Comparison of ENCODE assay signal across 8 mouse cellular contexts in genomic region chr17:83862134-83862881, GRCm38 (mm10). TPM values are rescaled to one million over a fixed set of nuclear protein-coding genes. Genes with fewer than 3 reads are reported as not detected.
DNase-seq lines count a peak whose midpoint lies in the region; ATAC-seq and TF ChIP-seq lines count a peak whose summit lies in the region.

No protein-coding gene starts in this region.

- no peak for TF ChIP-seq CTCF in C2C12 (IDR thresholded peaks at IDR 0.05; ENCODE audit: control insufficient read depth, insufficient read depth, insufficient read length)
- TF ChIP-seq CTCF in lung, embryonic 14.5 days (IDR thresholded peaks at IDR 0.05; ENCODE audit: low read depth) = no peak

- peak; percentile 58 to 63 for DNase-seq in adrenal gland, adult 18-20 months (ENCODE audit: low spot score in 2 of 2)
- DNase-seq in embryonic facial prominence, embryonic 14.5 days (ENCODE audit: low spot score) = peak; percentile 79
- DNase-seq in kidney, postnatal 25 days = peak; percentile 66 to 80
- peak; percentile 67 for DNase-seq in lung, embryonic 14.5 days
- peak; percentile 54 to 66 for DNase-seq in thymus, adult 18-20 months

- H3ac ChIP-seq in C2C12 (ENCODE audit: control insufficient read depth, insufficient read length, low read depth) = peak overlapping the region; percentile 82

- no peaks in the 10 kb centered on the region for H3K36me3 ChIP-seq in C2C12 (ENCODE audit: control insufficient read depth, insufficient read depth)
- no peaks in the 10 kb centered on the region for H3K36me3 ChIP-seq in embryonic facial prominence, embryonic 14.5 days (ENCODE audit: control insufficient read depth, insufficient read depth, low read length)
- H3K36me3 ChIP-seq in heart, embryonic 13.5 days = no peaks in the 10 kb centered on the region
- H3K36me3 ChIP-seq in lung, embryonic 14.5 days (ENCODE audit: insufficient read depth) = no peaks in the 10 kb centered on the region

- H3K4me3 ChIP-seq in C2C12 (ENCODE audit: insufficient read depth, poor library complexity, severe bottlenecking) = peak overlapping the region; percentile 57
- H3K4me3 ChIP-seq in embryonic facial prominence, embryonic 14.5 days (ENCODE audit: low read depth, low read length) = peak overlapping the region; percentile 59
- H3K4me3 ChIP-seq in heart, embryonic 13.5 days = peak overlapping the region; percentile 80
- H3K4me3 ChIP-seq in lung, embryonic 14.5 days (ENCODE audit: low read depth, low read length) = peak overlapping the region; percentile 68

- peak; percentile 66 for ATAC-seq in embryonic facial prominence, embryonic 14.5 days (ENCODE audit: low read depth)
- ATAC-seq in heart, embryonic 13.5 days (ENCODE audit: extremely low read depth, insufficient number of reproducible peaks, low FRiP score, low TSS enrichment) = peak; percentile 45
- ATAC-seq in lung, embryonic 14.5 days (ENCODE audit: insufficient read depth) = peak; percentile 70
- ATAC-seq in neutrophil, adult 5-6 weeks (ENCODE audit: extremely low read depth, insufficient number of reproducible peaks, low FRiP score, poor library complexity, severe bottlenecking) = peak; percentile 51; the same call in 1 of the 2 replicates

- WGBS in embryonic facial prominence, embryonic 14.5 days = under 1% methylated on average over 20 of the region's 27 CpGs
- under 1% methylated on average over 27 of the region's 27 CpGs for WGBS in heart, embryonic 13.5 days
- WGBS in lung, embryonic 14.5 days = under 1% methylated on average over 23 of the region's 27 CpGs

- no peaks in the 10 kb centered on the region for H3K27me3 ChIP-seq in C2C12 (ENCODE audit: control insufficient read depth, insufficient read depth, insufficient read length)
- H3K27me3 ChIP-seq in embryonic facial prominence, embryonic 14.5 days (replicated peaks; ENCODE audit: control insufficient read depth, insufficient read depth, low read length) = no peaks in the 10 kb centered on the region
- 0 out of 2 replicates have a peak, but pooled peaks cover 8% of the 10 kb centered on the region for H3K27me3 ChIP-seq in heart, embryonic 13.5 days (replicated peaks)
- no peaks in the 10 kb centered on the region for H3K27me3 ChIP-seq in lung, embryonic 14.5 days (ENCODE audit: insufficient read depth, low read length)

- H3K79me3 ChIP-seq in C2C12 (ENCODE audit: low read depth) = no peaks in the 10 kb centered on the region

- peak overlapping the region; percentile 91 for H3K27ac ChIP-seq in embryonic facial prominence, embryonic 14.5 days (replicated peaks; ENCODE audit: low read depth, low read length)
- peak overlapping the region; percentile 86 for H3K27ac ChIP-seq in heart, embryonic 13.5 days (replicated peaks)
- peak overlapping the region; percentile 91 for H3K27ac ChIP-seq in lung, embryonic 14.5 days (ENCODE audit: low read depth)

- H3K9me3 ChIP-seq in embryonic facial prominence, embryonic 14.5 days (ENCODE audit: control insufficient read depth, low read length) = no peaks in the 10 kb centered on the region
- no peaks in the 10 kb centered on the region for H3K9me3 ChIP-seq in heart, embryonic 13.5 days
- H3K9me3 ChIP-seq in lung, embryonic 14.5 days (ENCODE audit: low read depth, low read length) = no peaks in the 10 kb centered on the region

- no peaks in the 10 kb centered on the region for H3K79me2 ChIP-seq in C2C12 (ENCODE audit: control insufficient read depth, insufficient read depth)

- H3K4me2 ChIP-seq in embryonic facial prominence, embryonic 14.5 days (ENCODE audit: low read depth, low read length) = peak overlapping the region; percentile 72
- H3K4me2 ChIP-seq in heart, embryonic 13.5 days = peak overlapping the region; percentile 78
- H3K4me2 ChIP-seq in lung, embryonic 14.5 days = peak overlapping the region; percentile 86

- H3K9ac ChIP-seq in embryonic facial prominence, embryonic 14.5 days (ENCODE audit: low read depth, low read length) = peak overlapping the region; percentile 83
- peak overlapping the region; percentile 91 for H3K9ac ChIP-seq in heart, embryonic 13.5 days
- peak overlapping the region; percentile 76 for H3K9ac ChIP-seq in lung, embryonic 14.5 days

- H3K4me1 ChIP-seq in embryonic facial prominence, embryonic 14.5 days (ENCODE audit: control insufficient read depth, insufficient read depth, low read length) = peaks cover 4% of the 10 kb centered on the region; the same call in 1 of the 2 replicates
- H3K4me1 ChIP-seq in heart, embryonic 13.5 days = peaks cover 6% of the 10 kb centered on the region
- H3K4me1 ChIP-seq in lung, embryonic 14.5 days (ENCODE audit: insufficient read depth) = no peaks in the 10 kb centered on the region

TF ChIP-seq in C2C12, 6 proteins besides CTCF, POLR2A, EP300 and RAD21:
- TF ChIP-seq MAX (IDR thresholded peaks at IDR 0.05) (no peak), MYOG (IDR thresholded peaks at IDR 0.05; ENCODE audit: control insufficient read depth, extremely low read depth, insufficient read length) (no peak), CEBPB (IDR thresholded peaks at IDR 0.05; ENCODE audit: low read depth) (no peak), FOSL1 (IDR thresholded peaks at IDR 0.05; ENCODE audit: insufficient read depth, low read length, poor library complexity, severe bottlenecking) (no peak), USF1 (IDR thresholded peaks at IDR 0.05; ENCODE audit: low read depth) (no peak), MYOD1 (IDR thresholded peaks at IDR 0.05; ENCODE audit: control insufficient read depth, insufficient read length, low read depth) (no peak)

RNA-seq across cellular contexts. Expression of gene Haao, which starts 14.5 kb away (rescaled TPM):
- not detected for polyA plus RNA-seq in C2C12 (2012; fragmentation: generic; extraction: Trizol)
- 1 to 10 TPM in 1 of 2 experiments, under 1 TPM in 1; 0.56 to 1.6 TPM for total RNA-seq in adrenal gland, adult 18-20 months (2021)
- polyA plus RNA-seq in embryonic facial prominence, embryonic 14.5 days (2014; fragmentation: Nextera tagmentation; extraction: Ambion mirVana) = 0.37 and 0.92 TPM in 2 replicates
- 0.19 and 1.3 TPM in 2 replicates for polyA plus RNA-seq in heart, embryonic 13.5 days (2015; fragmentation: Nextera tagmentation; extraction: Ambion mirVana)
- polyA plus RNA-seq in lung, embryonic 14.5 days (2014; fragmentation: Nextera tagmentation; extraction: Ambion mirVana) = 0.21 TPM in 1 of 2 replicates, not detected in the other
- total RNA-seq in neutrophil, adult 5-6 weeks (2017) = 226 and 235 TPM in 2 replicates

Comparison
In these comparisons a context has a peak if more than half of its experiments do, and no peak if none do; other contexts are left out.
1. Peak in every context shown above with its lines: DNase-seq, ATAC-seq, H3K4me3 ChIP-seq and H3K27ac ChIP-seq.